Mouse (Mus musculus) megakaryocyte progenitor cell, adult 5-6 weeks (primary cell): Measurements from ENCODE around the gene Ccdc82. TPM values are rescaled to one million over a fixed set of nuclear protein-coding genes. Genes with fewer than 3 reads are reported as not detected.

Experiments used
- ATAC-seq: replicated peaks from 2 replicates; pipeline ENCODE4 v1.8.0; 2016; ENCODE audit warnings: mild to moderate bottlenecking, moderate TSS enrichment, inconsistent platforms; ENCODE audit not compliant: poor library complexity
- total RNA-seq, 2 experiments: library from RNA; stranded (forward) in 1 of 2; stranded (reverse) in 1 of 2; fragments of 157-497, 149-512 nt in 1 of 2; fragments of 200-1000 nt in 1 of 2; gene quantifications; 2 replicates each; pipeline versions ENCODE4 v1.2.3 to v1.2.4; 2015 to 2017

Gene Ccdc82
- 26.0 and 34.7 TPM in 2 replicates for total RNA-seq (2015)
- 31.0 and 42.6 TPM in 2 replicates for total RNA-seq (2017)

DNA sequence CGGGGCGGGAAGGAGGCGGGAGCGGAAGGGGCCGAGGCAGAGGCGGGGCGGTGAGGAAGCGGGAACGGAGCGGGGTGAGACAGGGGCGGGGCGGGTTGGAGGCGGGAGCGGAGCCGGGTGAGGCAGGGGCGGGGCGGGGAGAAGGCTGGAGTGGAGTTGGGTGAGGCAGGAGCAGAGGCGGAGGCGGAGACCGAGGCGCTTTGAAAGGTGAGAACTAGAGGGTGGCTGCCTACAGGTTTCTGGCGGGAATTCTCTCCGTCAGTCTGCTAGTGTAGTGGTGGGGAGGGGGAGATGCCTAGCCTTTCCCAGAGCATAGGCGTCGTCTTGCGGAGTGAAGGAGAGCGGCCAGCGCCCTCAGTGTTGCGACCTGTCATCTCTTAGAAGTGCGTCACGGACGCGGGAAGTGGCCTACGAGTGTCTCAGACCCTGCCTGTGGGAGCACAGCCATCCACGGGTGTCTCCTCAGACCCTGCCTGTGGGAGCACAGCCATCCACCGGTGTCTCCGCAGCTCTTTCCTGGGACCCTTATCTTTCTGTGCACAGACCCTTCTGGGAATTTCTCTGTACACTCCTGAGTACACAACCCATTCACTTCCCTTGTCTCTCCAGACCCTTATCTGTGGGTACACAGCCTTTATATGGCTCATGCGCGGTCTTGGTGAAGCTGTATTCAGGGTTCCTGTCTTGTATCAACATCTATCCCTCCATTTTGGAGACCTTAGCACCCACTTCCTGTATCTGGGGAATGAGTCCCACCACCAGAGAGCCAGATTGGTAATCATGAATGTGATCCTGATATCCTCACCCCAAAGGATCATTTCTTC lies at the start of gene Ccdc82:
Ccdc82 (plus strand) TSS at position 141 of the 824 bp plus-strand sequence.
- ATAC-seq = peak; percentile 94

DNA sequence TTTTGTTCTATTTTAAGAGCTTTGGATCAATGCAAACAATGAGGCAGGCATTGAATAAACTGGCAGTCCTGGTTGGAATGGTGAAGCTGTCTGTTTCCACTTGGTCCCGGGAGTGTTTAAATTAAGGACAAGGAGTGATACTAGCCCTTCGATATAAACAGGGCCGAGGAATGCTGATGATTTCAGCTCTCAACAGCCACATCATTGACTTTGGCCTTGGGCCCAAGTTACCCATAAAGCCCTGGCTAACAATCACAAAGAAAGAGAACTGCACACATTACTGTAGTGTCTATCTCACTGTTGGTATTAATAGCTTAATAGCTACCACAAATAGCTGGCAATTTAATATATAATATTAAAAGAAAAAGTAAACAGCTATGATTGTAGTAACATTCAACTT lies 46.7 kb upstream of the Ccdc82 start:
- no peak for ATAC-seq

DNA sequence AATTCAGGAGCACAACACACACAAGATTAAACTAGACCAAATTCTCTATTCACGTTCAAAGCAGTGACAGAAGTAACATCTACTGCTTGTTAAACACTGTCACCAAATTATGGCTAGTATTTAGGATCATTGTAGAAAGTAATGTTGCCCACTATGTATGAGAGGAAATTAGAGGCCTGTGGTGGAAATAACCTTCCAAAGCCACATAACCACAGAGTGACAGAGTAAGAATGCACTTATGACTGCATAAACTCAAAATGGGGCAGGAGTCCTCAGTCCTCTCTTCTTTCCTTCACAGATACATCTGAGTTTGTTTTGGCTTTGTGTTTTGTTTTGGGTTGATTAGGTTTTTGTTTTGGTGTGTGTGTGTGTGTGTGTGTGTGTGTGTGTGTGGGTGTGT lies 43.6 kb upstream of the Ccdc82 start:
- 0 out of 2 replicates have a peak, but pooled peaks have one; percentile 37 for ATAC-seq

DNA sequence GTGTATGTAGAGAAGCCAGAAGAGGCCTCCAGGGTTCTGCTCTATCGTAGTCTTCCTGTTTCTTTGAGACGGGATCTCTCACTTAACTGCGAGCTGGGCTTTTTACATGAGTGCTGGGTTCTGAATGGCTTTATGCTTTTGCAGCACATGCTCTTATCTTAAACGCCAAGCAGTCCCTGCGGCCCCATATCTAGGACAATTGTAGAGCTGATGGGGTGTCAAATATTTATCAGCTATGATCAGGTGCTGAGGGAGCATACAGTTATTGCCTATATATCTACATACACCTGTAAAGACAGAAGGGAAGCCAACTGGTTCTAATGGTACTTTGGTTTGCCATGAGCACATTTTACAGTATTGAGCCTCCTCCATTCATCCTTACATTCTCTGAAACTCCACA lies 43.1 kb upstream of the Ccdc82 start:
- peak; percentile 26; the same call in 1 of the 2 replicates for ATAC-seq

DNA sequence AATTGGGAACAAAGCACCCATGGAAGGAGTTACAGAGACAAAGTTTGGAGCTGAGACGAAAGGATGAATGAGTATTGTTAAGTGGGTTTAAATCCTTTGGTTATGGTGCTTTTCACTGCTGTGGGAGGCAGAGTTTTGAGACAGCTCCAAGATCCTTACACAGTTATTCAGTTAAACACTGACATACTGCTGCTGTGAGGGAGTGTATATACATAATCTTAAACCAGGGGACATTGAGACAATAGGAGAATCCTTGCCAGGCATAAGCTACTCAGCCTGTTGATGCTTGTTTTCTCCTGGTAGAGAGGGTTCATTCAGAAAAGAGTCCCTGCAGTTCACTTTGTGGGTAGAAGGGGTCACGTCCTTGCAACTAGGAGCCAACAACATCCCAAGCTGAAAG lies 40.4 kb upstream of the Ccdc82 start:
- ATAC-seq = no peak

DNA sequence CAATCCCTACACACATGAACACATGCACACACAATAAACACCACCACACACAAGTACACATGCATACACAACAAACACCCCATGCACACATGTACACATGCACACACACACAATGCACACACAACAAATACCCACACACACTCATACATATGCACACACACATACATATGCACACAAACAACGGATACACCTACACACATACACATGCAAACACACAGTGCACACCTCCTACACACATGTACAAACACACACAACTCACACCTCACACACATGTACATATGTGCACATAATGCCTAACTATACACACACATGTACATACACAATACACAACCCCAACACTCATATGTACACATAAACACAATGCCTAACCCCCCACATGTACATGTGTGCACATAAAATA lies 20.9 kb upstream of the Ccdc82 start:
- no peak for ATAC-seq

DNA sequence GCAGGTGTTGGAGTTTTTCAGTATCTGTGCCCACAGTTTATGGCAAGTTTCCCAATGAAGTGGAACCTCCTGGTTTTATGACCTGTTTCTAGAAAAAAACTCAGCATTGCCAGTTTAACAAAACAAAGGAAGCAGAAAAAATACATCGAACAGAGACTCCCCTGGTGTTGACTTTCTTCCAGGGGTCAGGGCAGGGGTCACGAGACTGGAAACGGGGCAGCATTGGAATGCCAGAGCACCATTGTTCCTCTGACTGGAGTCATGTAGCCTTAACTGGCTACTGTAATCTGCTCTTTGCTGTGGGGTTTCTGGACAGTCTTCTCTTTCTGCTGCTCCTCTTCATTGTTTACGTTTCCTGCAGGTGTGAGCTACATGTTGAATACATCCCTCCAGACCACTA lies 16.2 kb upstream of the Ccdc82 start:
- no peak for ATAC-seq

DNA sequence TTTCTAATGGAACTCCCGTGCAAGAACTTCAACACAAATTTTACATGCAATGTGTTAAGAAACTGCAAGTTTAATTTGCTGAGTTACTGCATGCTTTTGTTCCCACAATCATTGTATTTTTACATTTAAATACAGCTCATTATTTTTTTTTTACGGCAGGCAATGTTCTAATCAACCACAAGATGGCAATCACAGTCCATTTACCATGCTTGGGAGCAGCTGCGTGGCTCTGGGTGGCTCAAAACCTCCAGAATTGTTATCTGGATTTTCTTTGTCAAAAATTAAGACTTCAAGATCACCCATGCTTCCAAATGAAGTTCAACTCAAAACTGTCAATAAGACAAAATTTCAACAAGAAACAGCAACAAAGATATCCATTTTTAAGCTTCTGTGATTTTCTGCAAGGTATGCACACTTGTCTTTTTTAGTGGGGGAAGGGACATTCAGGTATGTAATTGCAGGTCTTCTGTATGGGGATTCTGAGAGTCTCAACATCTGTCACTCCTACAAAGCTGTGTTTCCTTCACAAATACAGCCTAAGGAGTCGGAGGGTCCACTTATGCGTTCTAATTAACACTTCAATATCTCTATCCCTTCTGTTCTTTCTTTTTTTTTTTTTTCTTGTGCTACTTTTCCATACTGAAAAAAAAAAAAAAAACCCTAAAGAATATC lies 15.1 kb upstream of the Ccdc82 start:
- ATAC-seq = peak; percentile 94

DNA sequence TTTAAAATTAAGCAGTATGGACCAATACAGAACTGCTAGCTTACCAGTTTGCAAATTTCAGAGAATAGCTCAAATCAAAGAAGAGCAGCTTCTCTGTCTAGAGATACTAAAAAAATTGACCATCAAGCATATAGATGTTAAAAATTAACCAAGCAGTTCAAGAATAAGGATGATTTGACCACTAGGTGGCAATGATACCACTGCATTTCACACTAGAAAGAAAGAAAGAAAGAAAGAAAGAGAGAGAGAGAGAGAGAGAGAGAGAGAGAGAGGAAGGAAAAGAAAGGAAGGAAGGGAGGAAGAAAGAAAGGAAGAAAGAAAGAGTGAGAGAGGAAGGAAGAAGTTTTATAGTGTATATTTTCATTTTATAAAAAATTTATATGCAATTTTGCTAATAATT lies 4.4 kb upstream of the Ccdc82 start:
- no peak for ATAC-seq

DNA sequence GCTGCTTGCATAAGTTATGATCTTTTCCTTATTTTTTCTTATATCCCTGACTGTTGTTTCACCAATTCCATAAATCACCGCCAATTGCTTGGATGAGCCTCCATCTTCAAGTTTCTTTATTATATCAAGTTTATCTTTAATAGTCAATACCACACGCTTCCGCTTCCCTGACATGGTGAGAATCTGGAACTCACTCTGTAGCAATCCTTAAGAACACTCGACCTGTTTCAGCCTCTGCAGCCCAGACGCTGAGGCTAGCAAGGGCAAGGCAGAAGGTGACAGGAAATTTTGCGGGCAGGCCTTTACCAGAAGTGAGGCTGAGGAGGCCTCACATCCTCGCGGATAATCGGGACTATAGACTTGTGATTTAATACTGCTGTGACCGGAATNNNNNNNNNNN lies 1.3 kb upstream of the Ccdc82 start, which contains the start of gene Jrkl:
Jrkl (minus strand) TSS at position 349 of the 400 bp plus-strand sequence.
- peak; percentile 56 for ATAC-seq

DNA sequence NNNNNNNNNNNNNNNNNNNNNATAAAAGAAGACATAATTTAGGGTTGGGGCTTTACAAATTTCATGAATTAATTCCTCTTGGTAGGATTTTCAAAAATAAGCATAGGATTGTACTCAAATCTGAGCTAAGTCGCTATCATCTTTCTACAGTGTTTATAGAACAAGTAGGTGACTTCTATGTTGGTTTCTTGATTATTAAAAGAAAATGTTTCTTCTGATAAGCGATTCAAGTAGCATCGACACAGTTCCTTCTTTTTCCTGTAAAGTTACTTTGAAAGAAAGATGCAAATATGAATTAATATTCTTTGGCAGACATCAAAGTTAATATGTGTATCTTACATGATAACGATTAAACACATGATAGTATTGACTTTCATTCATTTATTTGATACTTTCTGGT lies 1.3 kb downstream of the Ccdc82 start:
- ATAC-seq = no peak

DNA sequence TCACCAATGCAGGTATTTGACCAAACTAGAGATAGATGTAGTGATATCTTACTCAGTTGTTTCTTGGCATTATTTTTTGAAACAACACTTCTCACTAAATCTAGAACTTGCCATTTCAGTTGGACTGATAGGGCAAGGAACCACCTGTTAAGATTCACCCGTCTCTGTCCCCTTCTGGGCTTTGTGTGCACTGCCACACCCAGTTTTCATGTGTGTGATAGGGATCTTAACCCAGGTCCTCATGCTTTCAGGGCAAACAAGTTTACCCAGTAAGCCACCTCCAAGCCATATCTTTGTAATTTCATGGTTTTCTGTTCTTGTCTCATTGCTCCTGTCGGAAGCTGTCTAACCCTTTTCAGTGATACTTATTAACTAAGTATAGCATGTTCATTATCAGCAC lies 4.5 kb downstream of the Ccdc82 start:
- ATAC-seq = no peak

DNA sequence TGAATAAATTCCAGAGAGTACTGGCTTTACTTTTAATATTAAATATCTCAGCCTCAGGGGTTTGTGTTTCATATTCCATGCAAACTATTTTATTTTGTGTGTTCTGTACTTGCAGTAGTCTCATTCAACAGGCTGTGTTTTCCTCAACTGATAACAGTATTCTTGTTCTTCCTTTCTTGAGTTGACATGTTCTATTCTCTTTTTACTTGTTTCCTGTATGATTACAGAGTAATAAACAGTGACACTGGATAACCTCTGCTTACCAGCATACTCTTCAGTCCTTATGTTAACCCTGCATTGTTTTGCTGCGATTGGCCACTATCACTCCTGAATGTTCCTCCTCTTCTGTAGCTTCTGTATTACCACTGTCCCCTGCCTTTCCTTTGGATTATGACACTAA lies 10.0 kb downstream of the Ccdc82 start:
- no peak for ATAC-seq

DNA sequence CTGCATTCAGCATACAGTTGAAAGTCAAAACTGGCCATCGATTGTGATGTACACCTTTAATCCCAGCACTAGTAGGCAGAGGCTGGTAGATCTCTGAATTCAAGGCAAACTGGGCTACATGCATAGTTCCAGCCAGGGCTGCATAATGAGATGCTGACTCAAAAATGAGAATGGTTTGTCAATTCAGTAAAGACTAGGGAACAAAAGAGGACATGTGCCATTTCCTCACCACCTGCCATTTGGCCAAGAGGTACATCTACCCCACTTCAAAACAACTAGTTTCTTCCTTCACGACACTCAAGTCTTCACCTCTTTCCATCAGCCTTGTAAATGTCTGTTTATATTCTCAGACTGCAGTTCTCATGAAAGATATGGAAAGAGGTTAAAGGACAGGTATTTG lies 11.4 kb downstream of the Ccdc82 start:
- no peak for ATAC-seq

DNA sequence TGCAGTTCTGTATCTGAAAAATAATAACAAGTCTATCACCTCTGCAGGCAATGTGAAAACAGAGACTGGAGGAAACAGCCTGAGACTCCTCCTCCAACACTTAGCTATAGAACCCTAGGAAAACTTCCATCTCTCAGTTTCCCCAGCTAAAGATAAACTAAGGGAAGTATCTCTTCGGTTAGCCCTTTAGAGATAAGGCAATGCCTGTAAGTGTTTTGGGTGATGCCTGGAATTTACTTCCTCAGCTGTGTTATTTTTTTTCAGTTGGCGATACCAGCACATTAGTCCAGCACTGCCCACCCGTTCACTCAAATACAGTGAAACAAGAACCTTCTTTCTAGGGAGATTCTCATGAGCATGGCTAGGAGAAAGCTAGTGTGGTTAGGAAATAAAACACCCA lies 14.2 kb downstream of the Ccdc82 start:
- ATAC-seq = no peak

DNA sequence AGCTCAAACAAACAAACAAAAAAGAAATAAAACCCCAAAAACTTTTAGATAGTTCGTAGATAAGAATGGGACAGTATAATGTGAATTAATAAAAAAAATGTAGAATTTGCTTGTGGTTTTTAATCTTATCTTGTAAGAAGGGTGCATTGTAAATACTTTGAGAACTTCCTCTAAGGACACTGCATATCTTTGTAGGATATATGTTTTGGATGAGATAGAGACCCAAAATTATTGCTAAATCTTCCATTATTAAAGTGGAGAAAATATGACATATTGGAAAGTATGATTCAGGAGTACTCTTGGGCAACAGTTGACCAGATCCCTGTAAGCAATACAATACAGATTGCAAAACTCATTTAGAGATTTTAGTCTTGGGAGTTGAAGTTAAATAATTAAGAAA lies 26.5 kb downstream of the Ccdc82 start:
- ATAC-seq = no peak

DNA sequence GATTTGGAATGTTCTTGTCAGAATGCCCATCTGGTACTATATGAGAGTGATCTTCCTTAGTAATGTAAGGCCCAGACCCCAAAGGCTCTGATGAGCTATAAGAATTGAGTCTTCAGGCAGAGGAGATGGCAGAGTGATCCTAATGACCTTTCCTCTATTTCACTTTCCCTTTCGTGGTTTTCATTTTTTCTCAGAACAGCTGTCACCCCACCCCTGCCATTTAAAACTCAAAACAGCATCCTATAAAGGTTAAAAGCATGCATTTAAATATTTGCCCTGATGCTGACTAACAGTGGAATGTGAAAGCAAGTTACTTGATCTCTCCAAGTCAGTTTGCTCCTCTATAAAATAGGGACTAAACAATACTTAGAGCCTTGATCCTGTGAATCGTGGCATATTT lies 40.7 kb downstream of the Ccdc82 start:
- ATAC-seq = no peak

DNA sequence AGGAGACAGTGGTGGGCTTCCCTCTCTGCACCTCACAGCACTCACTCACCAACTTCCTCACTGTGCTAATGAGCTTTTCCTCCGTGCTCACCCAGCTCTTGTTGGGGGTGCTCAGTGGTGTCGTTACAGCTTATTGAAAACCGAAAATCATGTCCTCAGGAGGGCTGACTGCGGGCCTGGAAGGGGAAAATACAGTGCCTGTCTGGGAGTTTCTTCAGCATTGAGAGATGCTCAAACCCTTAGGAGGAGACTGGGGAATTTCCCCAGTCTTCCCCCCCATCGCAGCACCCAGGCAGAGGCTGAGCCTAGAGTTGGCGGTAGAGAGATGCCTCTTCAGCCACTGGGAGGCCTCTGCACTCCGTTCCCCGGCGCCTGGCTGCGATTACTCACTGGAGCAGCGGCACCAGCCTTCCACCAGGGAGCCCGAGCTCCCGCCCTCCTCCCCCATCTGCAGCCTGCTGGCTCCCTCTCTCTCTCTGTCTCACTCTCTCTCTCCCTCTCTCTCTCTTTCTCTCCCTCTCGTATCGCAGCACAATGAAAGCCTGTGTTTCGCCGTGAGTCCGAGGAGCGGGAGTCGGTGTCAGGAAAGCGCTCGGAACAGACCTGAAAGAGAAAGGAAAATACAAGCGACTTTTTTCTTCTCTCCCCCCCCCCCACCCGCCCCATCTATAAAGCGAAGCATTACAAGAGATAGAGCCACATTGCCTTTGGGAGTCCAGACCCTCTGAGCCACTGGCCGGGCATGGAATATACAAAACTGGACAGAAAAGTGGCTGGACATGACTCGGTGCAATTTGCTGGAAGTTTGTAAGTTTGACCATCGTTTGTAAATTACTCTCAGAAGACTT lies 49.7 kb downstream of the Ccdc82 start:
- peak; percentile 84 for ATAC-seq

DNA sequence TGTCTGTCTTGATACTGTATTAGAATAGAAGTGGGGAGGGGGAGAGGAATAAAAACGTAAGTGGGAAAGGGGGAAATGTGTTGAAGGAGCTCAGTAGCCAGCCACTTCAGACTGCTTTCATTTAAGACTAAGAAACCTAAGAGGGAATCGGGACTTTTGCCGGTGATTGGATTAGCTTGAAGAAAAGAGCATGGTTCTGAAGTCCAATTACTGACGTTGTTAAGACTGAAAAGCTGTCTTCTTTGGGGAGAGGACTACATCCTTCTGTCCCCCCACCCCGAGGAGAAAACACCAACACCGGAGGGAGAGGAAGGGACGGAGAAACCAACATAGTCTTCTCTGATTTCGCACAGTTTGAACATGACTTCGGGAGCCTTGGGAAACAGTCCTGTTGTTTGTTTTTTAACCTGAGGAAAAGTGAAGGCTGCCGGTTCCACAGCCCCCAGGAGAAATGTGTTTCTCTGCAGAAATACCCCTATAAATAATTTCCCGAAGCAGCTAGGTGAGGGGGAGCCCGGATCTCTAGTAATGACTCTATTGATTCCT lies 50.4 kb downstream of the Ccdc82 start:
- ATAC-seq = no peak

DNA sequence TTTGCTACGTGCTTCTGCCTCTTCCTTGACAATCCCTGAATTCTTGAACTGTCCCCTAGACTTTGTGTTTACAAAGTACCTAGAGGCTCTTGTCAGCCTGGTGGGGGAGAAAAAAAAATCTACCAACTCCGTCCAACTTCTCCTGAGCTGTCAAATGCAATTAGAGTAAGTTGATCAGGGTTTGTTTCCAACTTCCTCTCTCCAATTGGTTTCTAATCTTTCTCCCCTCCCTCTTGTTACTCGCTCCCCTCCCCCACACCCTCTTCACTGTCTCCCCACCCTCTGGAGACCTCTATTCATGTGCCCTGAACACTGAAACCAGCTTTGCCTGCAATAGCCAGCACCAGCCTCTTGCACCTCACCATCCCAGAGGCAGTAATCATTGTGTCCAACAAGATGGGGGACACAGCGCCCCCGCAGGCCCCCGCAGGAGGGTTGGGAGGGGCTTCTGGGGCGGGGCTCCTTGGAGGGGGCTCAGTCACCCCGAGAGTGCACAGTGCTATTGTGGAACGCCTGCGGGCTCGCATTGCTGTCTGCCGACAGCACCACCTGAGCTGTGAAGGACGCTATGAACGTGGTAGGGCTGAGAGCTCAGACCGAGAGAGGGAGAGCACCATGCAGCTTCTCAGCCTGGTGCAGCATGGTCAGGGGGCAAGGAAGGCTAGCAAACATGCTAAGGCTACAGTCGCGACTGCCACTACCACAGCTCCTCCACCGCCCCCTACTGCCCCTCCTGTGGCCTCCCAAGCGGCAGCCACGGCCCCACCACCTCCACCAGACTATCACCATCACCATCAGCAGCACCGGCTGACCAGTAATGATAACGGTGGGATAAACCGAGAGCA lies 51.1 kb downstream of the Ccdc82 start, which contains the start of gene Maml2:
Maml2 (plus strand) TSS at position 290 of the 845 bp plus-strand sequence.
- peak; percentile 41 for ATAC-seq
